Mouse (Mus musculus) forebrain, embryonic 13.5 days (tissue): ENCODE data around the gene 2810408A11Rik. TPM values are rescaled to one million over a fixed set of nuclear protein-coding genes. Genes with fewer than 3 reads are reported as not detected.

ENCODE experiments used
- ATAC-seq: fragments of 200-750 bp; cut with Nextera tagmentation; 2 replicates; pipeline ENCODE4 v1.8.0; 2017
- H3K27ac ChIP-seq: fragments of 300-500 bp; sonication (generic); 2 replicates; pipeline ENCODE4 v1.5.1; 2015; ENCODE audit warnings: inconsistent platforms, mild to moderate bottlenecking, moderate library complexity
- H3K27me3 ChIP-seq: fragments of 300-500 bp; sonication (generic); 2 replicates; pipeline ENCODE4 v1.6.1; 2015; ENCODE audit warnings: mild to moderate bottlenecking, inconsistent platforms
- H3K36me3 ChIP-seq: fragments of 300-500 bp; sonication (generic); 2 replicates; pipeline ENCODE4 v1.6.1; 2015; ENCODE audit warnings: mild to moderate bottlenecking, inconsistent platforms; ENCODE audit not compliant: poor library complexity, severe bottlenecking
- H3K4me1 ChIP-seq: fragments of 300-500 bp; sonication (generic); 2 replicates; pipeline ENCODE4 v1.6.1; 2015; ENCODE audit warnings: inconsistent platforms
- H3K4me2 ChIP-seq: fragments of 300-500 bp; sonication (generic); 2 replicates; pipeline ENCODE4 v1.6.1; 2015; ENCODE audit warnings: inconsistent platforms, mild to moderate bottlenecking, moderate library complexity
- H3K4me3 ChIP-seq: fragments of 300-500 bp; sonication (generic); 2 replicates; pipeline ENCODE4 v1.5.1; 2015; ENCODE audit warnings: mild to moderate bottlenecking, inconsistent platforms
- H3K9ac ChIP-seq: fragments of 300-500 bp; sonication (generic); 2 replicates; pipeline ENCODE4 v1.6.1; 2015; ENCODE audit warnings: mild to moderate bottlenecking, inconsistent platforms
- H3K9me3 ChIP-seq: fragments of 300-500 bp; sonication (generic); replicated peaks from 2 replicates; pipeline ENCODE4 v1.6.1; 2016; ENCODE audit warnings: inconsistent platforms
- WGBS: fragments of 180-500 bp; shearing (Covaris S2); methylation state at CpG from one replicate; pipeline ENCODE4 v1.1.7; 2015; 5-methylcytosine and 5-hydroxymethylcytosine counted together
- polyA plus RNA-seq: library from polyadenylated mRNA; unstranded; fragments of >200 nt; fragmentation: Nextera tagmentation; extraction: Ambion mirVana; gene quantifications from 2 replicates; pipeline ENCODE4 v1.2.1, GENCODE M21; 2015

The 2810408A11Rik gene
- polyA plus RNA-seq, 1 experiment from 2014 or later, result 19.1 TPM

- Histone ChIP-seq H3K9ac (no peak overlapping the region), H3K4me3 (no peak overlapping the region), H3K4me1 (peaks cover 18% of the 10 kb centered on the region), H3K9me3 (no peaks in the 10 kb centered on the region), H3K27ac (no peak overlapping the region), H3K4me2 (no peak overlapping the region), H3K27me3 (peaks cover 39% of the 10 kb centered on the region), H3K36me3 (no peaks in the 10 kb centered on the region)
- WGBS, result 90% methylated on average over 8 of the region's 8 CpGs
- no peak for ATAC-seq
These were observed 17.1 kb downstream of the 2810408A11Rik start for GRCm38 (mm10) chr11:69883527-69884151.

- Histone ChIP-seq H3K36me3 (no peaks in the 10 kb centered on the region), H3K9ac (no peak overlapping the region), H3K27me3 (peaks cover 39% of the 10 kb centered on the region), H3K4me2 (no peak overlapping the region), H3K4me3 (no peak overlapping the region), H3K9me3 (no peaks in the 10 kb centered on the region), H3K4me1 (peaks cover 18% of the 10 kb centered on the region), H3K27ac (no peak overlapping the region)
- no peak for ATAC-seq
- 63% methylated on average over 4 of the region's 4 CpGs for WGBS
These were observed 17.7 kb downstream of the 2810408A11Rik start for GRCm38 (mm10) chr11:69883066-69883465.

GRCm38 (mm10) chr11:69881787-69882670 is 18.8 kb downstream of the 2810408A11Rik start:
- ATAC-seq, result no peak
- WGBS, result 56% methylated on average over 21 of the region's 21 CpGs
- H3K9ac ChIP-seq, result no peak overlapping the region
- peaks cover 25% of the 10 kb centered on the region for H3K4me1 ChIP-seq
- H3K9me3 ChIP-seq, result no peaks in the 10 kb centered on the region
- no peaks in the 10 kb centered on the region for H3K36me3 ChIP-seq
- H3K4me3 ChIP-seq, result peak overlapping the region; percentile 43
- H3K27ac ChIP-seq, result no peak overlapping the region
- peak overlapping the region; percentile 67 for H3K4me2 ChIP-seq
- H3K27me3 ChIP-seq, result peaks cover 39% of the 10 kb centered on the region

GRCm38 (mm10) chr11:69880853-69881603 is 19.8 kb downstream of the 2810408A11Rik start, which contains the start of gene Kctd11:
TSS of gene Kctd11 (minus strand) at chr11:69881406.
- peak; percentile 77 for ATAC-seq
- WGBS, result under 1% methylated on average over 38 of the region's 46 CpGs
- H3K27ac ChIP-seq, result no peak within 1 kb of the TSS
- peaks cover 26% of the 10 kb centered on the region for H3K4me1 ChIP-seq
- peak within 1 kb of the TSS; percentile 58 for H3K9ac ChIP-seq
- peak within 1 kb of the TSS; percentile 67 for H3K4me2 ChIP-seq
- H3K9me3 ChIP-seq, result no peaks in the 10 kb centered on the region
- H3K4me3 ChIP-seq, result peak within 1 kb of the TSS; percentile 43
- H3K27me3 ChIP-seq, result peaks cover 39% of the 10 kb centered on the region
- H3K36me3 ChIP-seq, result no peaks in the 10 kb centered on the region

- Histone ChIP-seq H3K4me1 (peaks cover 26% of the 10 kb centered on the region), H3K9me3 (no peaks in the 10 kb centered on the region), H3K9ac (peak overlapping the region; percentile 58), H3K36me3 (no peaks in the 10 kb centered on the region), H3K27ac (no peak overlapping the region), H3K4me2 (peak overlapping the region; percentile 67), H3K27me3 (peaks cover 39% of the 10 kb centered on the region), H3K4me3 (peak overlapping the region; percentile 43)
- peak; percentile 36 for ATAC-seq
- WGBS, result under 1% methylated on average over 18 of the region's 18 CpGs
These were observed 20.3 kb downstream of the 2810408A11Rik start for GRCm38 (mm10) chr11:69880506-69880852.

- Histone ChIP-seq H3K4me2 (peak overlapping the region; percentile 67), H3K4me1 (peaks cover 26% of the 10 kb centered on the region), H3K27me3 (peaks cover 39% of the 10 kb centered on the region), H3K9me3 (no peaks in the 10 kb centered on the region), H3K36me3 (no peaks in the 10 kb centered on the region), H3K4me3 (no peak overlapping the region), H3K27ac (no peak overlapping the region), H3K9ac (peak overlapping the region; percentile 58; the same call in 1 of the 2 replicates)
- ATAC-seq, result no peak
- WGBS, result 62% methylated on average over 15 of the region's 15 CpGs
These were observed 21.1 kb downstream of the 2810408A11Rik start for GRCm38 (mm10) chr11:69879711-69880110.

GRCm38 (mm10) chr11:69878952-69879351 is 21.8 kb downstream of the 2810408A11Rik start:
- no peak for ATAC-seq
- H3K4me3 ChIP-seq, result no peak overlapping the region
- H3K4me1 ChIP-seq, result peaks cover 26% of the 10 kb centered on the region
- peaks cover 39% of the 10 kb centered on the region for H3K27me3 ChIP-seq
- no peaks in the 10 kb centered on the region for H3K9me3 ChIP-seq
- H3K9ac ChIP-seq, result no peak overlapping the region
- no peak overlapping the region for H3K27ac ChIP-seq
- no peaks in the 10 kb centered on the region for H3K36me3 ChIP-seq
- no peak overlapping the region for H3K4me2 ChIP-seq
- 88% methylated on average over 6 of the region's 6 CpGs for WGBS

- 88% methylated on average over 3 of the region's 3 CpGs for WGBS
- no peaks in the 10 kb centered on the region for H3K36me3 ChIP-seq
- ATAC-seq, result no peak
- H3K9ac ChIP-seq, result no peak overlapping the region
- no peak overlapping the region for H3K27ac ChIP-seq
- peaks cover 39% of the 10 kb centered on the region for H3K27me3 ChIP-seq
- no peak overlapping the region for H3K4me2 ChIP-seq
- peaks cover 26% of the 10 kb centered on the region for H3K4me1 ChIP-seq
- no peaks in the 10 kb centered on the region for H3K9me3 ChIP-seq
- H3K4me3 ChIP-seq, result no peak overlapping the region
These were observed 22.4 kb downstream of the 2810408A11Rik start for GRCm38 (mm10) chr11:69878399-69878798.

- ATAC-seq, result no peak
- H3K27me3 ChIP-seq, result peaks cover 39% of the 10 kb centered on the region
- H3K4me2 ChIP-seq, result peak within 1 kb of the TSS; percentile 48
- peak within 1 kb of the TSS; percentile 17 for H3K4me3 ChIP-seq
- 0 out of 2 replicates have a peak within 1 kb of the TSS, but pooled peaks have one; percentile 37 for H3K9ac ChIP-seq
- no peak within 1 kb of the TSS; the same call in 1 of the 2 replicates for H3K27ac ChIP-seq
- no peaks in the 10 kb centered on the region for H3K36me3 ChIP-seq
- 87% methylated on average over 11 of the region's 11 CpGs for WGBS
- no peaks in the 10 kb centered on the region for H3K9me3 ChIP-seq
- H3K4me1 ChIP-seq, result peaks cover 26% of the 10 kb centered on the region
These were observed 22.9 kb downstream of the 2810408A11Rik start, which contains the start of gene Tmem95 for GRCm38 (mm10) chr11:69877878-69878277. TSS of gene Tmem95 (minus strand) at chr11:69878018.

GRCm38 (mm10) chr11:69876867-69877266 is 23.9 kb downstream of the 2810408A11Rik start:
- H3K9ac ChIP-seq, result 0 out of 2 replicates have a peak overlapping the region, but pooled peaks have one; percentile 37
- peaks cover 29% of the 10 kb centered on the region for H3K27me3 ChIP-seq
- peak overlapping the region; percentile 48 for H3K4me2 ChIP-seq
- H3K27ac ChIP-seq, result no peak overlapping the region; the same call in 1 of the 2 replicates
- peaks cover 26% of the 10 kb centered on the region for H3K4me1 ChIP-seq
- peak overlapping the region; percentile 17 for H3K4me3 ChIP-seq
- no peaks in the 10 kb centered on the region for H3K36me3 ChIP-seq
- H3K9me3 ChIP-seq, result no peaks in the 10 kb centered on the region
- ATAC-seq, result peak; percentile 52; the same call in 1 of the 2 replicates
- WGBS, result 2% methylated on average over 12 of the region's 12 CpGs

- Histone ChIP-seq H3K36me3 (no peaks in the 10 kb centered on the region), H3K4me3 (no peak overlapping the region), H3K27ac (no peak overlapping the region), H3K9me3 (no peaks in the 10 kb centered on the region), H3K27me3 (peaks cover 22% of the 10 kb centered on the region), H3K9ac (no peak overlapping the region), H3K4me2 (no peak overlapping the region), H3K4me1 (peaks cover 19% of the 10 kb centered on the region)
- no peak for ATAC-seq
- WGBS, result 74% methylated on average over 7 of the region's 7 CpGs
These were observed 24.6 kb downstream of the 2810408A11Rik start for GRCm38 (mm10) chr11:69876186-69876585.
